26 mouse cellular contexts compared by ENCODE assay signal in genomic region chr1:183067807-183068206, GRCm38 (mm10).
A peak's percentile ranks its signal among the peaks of the same experiment; 100 is the strongest.
DNase-seq lines count a peak whose midpoint lies in the region; ATAC-seq and TF ChIP-seq lines count a peak whose summit lies in the region.
"Had no signal": no experiment of that assay in that cellular context is flagged by ENCODE, and none has a peak within 500 bp of the region (broad histone marks: within the 10 kb centered on the region; RNA-seq: fewer than 3 reads in every experiment).

No protein-coding gene starts in this region.

- H3K27ac ChIP-seq in forebrain, postnatal 0 days (ENCODE audit: low read depth, low read length), result no peak overlapping the region
- no peak overlapping the region for H3K27ac ChIP-seq in forebrain, embryonic 16.5 days (ENCODE audit: low read length)
- H3K27ac ChIP-seq in heart, postnatal 0 days (ENCODE audit: low read depth), result peak overlapping the region; percentile 47
- no peak overlapping the region for H3K27ac ChIP-seq in heart, embryonic 10.5 days
- no peak overlapping the region for H3K27ac ChIP-seq in hindbrain, embryonic 16.5 days (ENCODE audit: low read depth, low read length)
- no peak overlapping the region for H3K27ac ChIP-seq in hindbrain, embryonic 14.5 days
- H3K27ac ChIP-seq: heart, embryonic 13.5 days; intestine, embryonic 15.5 days; layer of hippocampus, adult 2 months; left cerebral cortex, adult 2 months; limb, embryonic 13.5 days; lung, embryonic 15.5 days; midbrain, embryonic 10.5 days; neural tube, embryonic 12.5 days had no signal

- H3K27me3 ChIP-seq in forebrain, postnatal 0 days (ENCODE audit: insufficient read depth, low read length), result no peaks in the 10 kb centered on the region
- H3K27me3 ChIP-seq in forebrain, embryonic 16.5 days (replicated peaks; ENCODE audit: control insufficient read depth, insufficient read depth, low read length), result peaks cover 4% of the 10 kb centered on the region
- no peaks in the 10 kb centered on the region for H3K27me3 ChIP-seq in heart, postnatal 0 days (ENCODE audit: control insufficient read depth, insufficient read depth, low read length)
- peaks cover 6% of the 10 kb centered on the region; the same call in 1 of the 2 replicates for H3K27me3 ChIP-seq in heart, embryonic 10.5 days (ENCODE audit: insufficient read depth, poor library complexity, severe bottlenecking)
- H3K27me3 ChIP-seq in hindbrain, embryonic 16.5 days (replicated peaks; ENCODE audit: control insufficient read depth, insufficient read depth, low read length), result no peaks in the 10 kb centered on the region
- no peaks in the 10 kb centered on the region for H3K27me3 ChIP-seq in hindbrain, embryonic 14.5 days (ENCODE audit: control insufficient read depth, insufficient read depth, low read length)
- H3K27me3 ChIP-seq: intestine, embryonic 15.5 days; limb, embryonic 13.5 days; neural tube, embryonic 12.5 days had no signal

- no peaks in the 10 kb centered on the region for H3K36me3 ChIP-seq in forebrain, postnatal 0 days (ENCODE audit: insufficient read depth)
- no peaks in the 10 kb centered on the region for H3K36me3 ChIP-seq in forebrain, embryonic 16.5 days (ENCODE audit: control insufficient read depth, insufficient read depth)
- no peaks in the 10 kb centered on the region for H3K36me3 ChIP-seq in heart, postnatal 0 days (replicated peaks; ENCODE audit: control insufficient read depth, insufficient read depth, low read length)
- no peaks in the 10 kb centered on the region for H3K36me3 ChIP-seq in heart, embryonic 10.5 days
- H3K36me3 ChIP-seq in hindbrain, embryonic 16.5 days (ENCODE audit: control insufficient read depth, insufficient read depth, low read length), result no peaks in the 10 kb centered on the region
- H3K36me3 ChIP-seq in hindbrain, embryonic 14.5 days (replicated peaks; ENCODE audit: control insufficient read depth, insufficient read depth), result no peaks in the 10 kb centered on the region
- H3K36me3 ChIP-seq: heart, embryonic 13.5 days; intestine, embryonic 15.5 days; limb, embryonic 13.5 days; lung, embryonic 15.5 days; midbrain, embryonic 10.5 days; neural tube, embryonic 12.5 days had no signal

- TF ChIP-seq EP300 in heart, postnatal 0 days (IDR thresholded peaks at IDR 0.05; ENCODE audit: low read depth), result no peak

- H3K9me3 ChIP-seq in forebrain, postnatal 0 days (ENCODE audit: low read length), result no peaks in the 10 kb centered on the region
- H3K9me3 ChIP-seq in forebrain, embryonic 16.5 days (ENCODE audit: control insufficient read depth, low read length), result no peaks in the 10 kb centered on the region
- H3K9me3 ChIP-seq in heart, postnatal 0 days (replicated peaks; ENCODE audit: control insufficient read depth, low read length), result no peaks in the 10 kb centered on the region
- no peaks in the 10 kb centered on the region for H3K9me3 ChIP-seq in heart, embryonic 10.5 days
- H3K9me3 ChIP-seq in hindbrain, embryonic 16.5 days (ENCODE audit: control insufficient read depth, low read length), result no peaks in the 10 kb centered on the region
- no peaks in the 10 kb centered on the region for H3K9me3 ChIP-seq in hindbrain, embryonic 14.5 days (ENCODE audit: control insufficient read depth, low read length)
- H3K9me3 ChIP-seq: heart, embryonic 13.5 days; intestine, embryonic 15.5 days; limb, embryonic 13.5 days; lung, embryonic 15.5 days; midbrain, embryonic 10.5 days; neural tube, embryonic 12.5 days had no signal

- no peak for TF ChIP-seq CTCF in forebrain, postnatal 0 days (IDR thresholded peaks at IDR 0.05; ENCODE audit: low read depth)
- TF ChIP-seq CTCF in heart, postnatal 0 days (IDR thresholded peaks at IDR 0.05; ENCODE audit: low read depth), result no peak

- H3K4me3 ChIP-seq in forebrain, postnatal 0 days (ENCODE audit: low read depth, low read length), result no peak overlapping the region
- H3K4me3 ChIP-seq in forebrain, embryonic 16.5 days (replicated peaks; ENCODE audit: low read length), result no peak overlapping the region
- H3K4me3 ChIP-seq in heart, postnatal 0 days (ENCODE audit: low read depth, low read length), result no peak overlapping the region
- H3K4me3 ChIP-seq in heart, embryonic 10.5 days, result no peak overlapping the region
- H3K4me3 ChIP-seq in hindbrain, embryonic 16.5 days (ENCODE audit: low read length), result no peak overlapping the region
- H3K4me3 ChIP-seq in hindbrain, embryonic 14.5 days (replicated peaks; ENCODE audit: low read length), result no peak overlapping the region
- H3K4me3 ChIP-seq: heart, embryonic 13.5 days; intestine, embryonic 15.5 days; layer of hippocampus, adult 2 months; left cerebral cortex, adult 2 months; limb, embryonic 13.5 days; lung, embryonic 15.5 days; midbrain, embryonic 10.5 days; myocyte; neural tube, embryonic 12.5 days had no signal

- peak; percentile 61; the same call in 1 of the 2 replicates for ATAC-seq in forebrain, postnatal 0 days
- ATAC-seq in forebrain, embryonic 16.5 days, result no peak
- ATAC-seq in heart, postnatal 0 days (ENCODE audit: insufficient read depth, low read depth), result no peak
- peak; percentile 76 for ATAC-seq in hindbrain, embryonic 16.5 days
- ATAC-seq in hindbrain, embryonic 14.5 days (ENCODE audit: low FRiP score), result no peak
- ATAC-seq: intestine, embryonic 15.5 days; midbrain, embryonic 16.5 days had no signal

- 66% methylated on average over 7 of the region's 7 CpGs for WGBS in forebrain, postnatal 0 days
- WGBS in forebrain, embryonic 16.5 days, result 75% methylated on average over 7 of the region's 7 CpGs
- 58% methylated on average over 7 of the region's 7 CpGs for WGBS in heart, postnatal 0 days
- 83% methylated on average over 7 of the region's 7 CpGs for WGBS in heart, embryonic 10.5 days
- WGBS in hindbrain, embryonic 16.5 days, result 76% methylated on average over 7 of the region's 7 CpGs
- 80% methylated on average over 7 of the region's 7 CpGs for WGBS in hindbrain, embryonic 14.5 days

- H3K4me1 ChIP-seq in forebrain, postnatal 0 days (ENCODE audit: insufficient read depth), result no peaks in the 10 kb centered on the region
- H3K4me1 ChIP-seq in forebrain, embryonic 16.5 days (replicated peaks; ENCODE audit: control insufficient read depth, insufficient read depth, low read length), result no peaks in the 10 kb centered on the region
- peaks cover 16% of the 10 kb centered on the region for H3K4me1 ChIP-seq in heart, postnatal 0 days (ENCODE audit: control insufficient read depth, insufficient read depth)
- peaks cover 14% of the 10 kb centered on the region; the same call in 1 of the 2 replicates for H3K4me1 ChIP-seq in heart, embryonic 10.5 days
- H3K4me1 ChIP-seq in hindbrain, embryonic 16.5 days (ENCODE audit: control insufficient read depth, insufficient read depth, low read depth, low read length), result no peaks in the 10 kb centered on the region
- no peaks in the 10 kb centered on the region for H3K4me1 ChIP-seq in hindbrain, embryonic 14.5 days (replicated peaks; ENCODE audit: control insufficient read depth, insufficient read depth, low read length)
- H3K4me1 ChIP-seq: limb, embryonic 13.5 days; neural tube, embryonic 12.5 days had no signal

- H3K4me2 ChIP-seq in forebrain, postnatal 0 days (ENCODE audit: low read depth), result no peak overlapping the region
- no peak overlapping the region for H3K4me2 ChIP-seq in forebrain, embryonic 16.5 days (ENCODE audit: low read length)
- no peak overlapping the region for H3K4me2 ChIP-seq in heart, postnatal 0 days (ENCODE audit: low read depth, low read length)
- no peak overlapping the region for H3K4me2 ChIP-seq in hindbrain, embryonic 16.5 days (ENCODE audit: low read length)
- H3K4me2 ChIP-seq in hindbrain, embryonic 14.5 days (replicated peaks), result no peak overlapping the region
- H3K4me2 ChIP-seq: heart, embryonic 13.5 days; intestine, embryonic 15.5 days; limb, embryonic 13.5 days; liver, embryonic 11.5 days; lung, embryonic 15.5 days; neural tube, embryonic 12.5 days had no signal

- H3K9ac ChIP-seq in forebrain, postnatal 0 days, result no peak overlapping the region
- H3K9ac ChIP-seq in forebrain, embryonic 16.5 days (replicated peaks; ENCODE audit: low read depth, low read length), result no peak overlapping the region
- no peak overlapping the region for H3K9ac ChIP-seq in heart, postnatal 0 days (replicated peaks; ENCODE audit: low read depth, low read length)
- H3K9ac ChIP-seq in hindbrain, embryonic 16.5 days (ENCODE audit: low read depth, low read length), result no peak overlapping the region
- no peak overlapping the region for H3K9ac ChIP-seq in hindbrain, embryonic 14.5 days
- H3K9ac ChIP-seq: heart, embryonic 13.5 days; intestine, embryonic 15.5 days; limb, embryonic 13.5 days; lung, embryonic 15.5 days; neural tube, embryonic 12.5 days had no signal

- DNase-seq in forebrain, postnatal 0 days, result no peak
- no peak for DNase-seq in heart, postnatal 0 days (ENCODE audit: low spot score)
- no peak for DNase-seq in heart, embryonic 10.5 days (ENCODE audit: low spot score)
- DNase-seq in hindbrain, embryonic 14.5 days (ENCODE audit: low spot score), result no peak
- DNase-seq in brain, adult 2 months (ENCODE audit: low read depth, low spot score), result peak; percentile 47
- no peak for DNase-seq in right cerebral cortex, postnatal 14 days
- DNase-seq: adrenal gland, adult 2 months; cerebellum, adult 11 months; cerebellum, adult 9-10 months; cerebellum, postnatal 36 days; kidney, adult 2 months; kidney, postnatal 36 days; thymus, postnatal 4 days had no signal

Comparison
In these comparisons a context has a peak if more than half of its experiments do, and no peak if none do; other contexts are left out.
1. ATAC-seq: peak in forebrain, postnatal 0 days (single experiment) and hindbrain, embryonic 16.5 days (single experiment); none in forebrain, embryonic 16.5 days (single experiment), heart, postnatal 0 days (single experiment) and hindbrain, embryonic 14.5 days (single experiment).